Mouse (Mus musculus): ENCODE results near the gene Snx9.

DNA sequence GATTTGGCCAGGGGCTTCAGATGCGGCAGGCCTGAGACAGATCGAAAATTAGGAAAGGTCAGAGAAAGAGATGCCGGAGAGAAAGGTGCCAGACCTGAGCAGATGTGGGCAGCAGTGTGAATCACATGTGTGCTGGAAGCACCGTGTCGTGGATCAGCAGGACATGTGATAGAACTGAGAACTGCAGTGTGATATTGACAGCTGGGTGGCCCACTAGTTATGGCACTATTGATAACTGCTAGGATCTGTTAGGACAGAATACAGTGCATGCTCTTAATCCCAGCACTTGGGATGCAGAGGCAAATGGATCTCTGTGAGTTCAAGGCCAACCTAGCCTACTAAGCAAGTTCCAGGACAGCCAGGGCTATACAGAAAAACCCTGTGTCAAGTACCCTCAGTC, 10.3 kb upstream of the Snx9 start:
- TF ChIP-seq POLR2A (IDR thresholded peaks at IDR 0.05; ENCODE audit: borderline replicate concordance, insufficient read depth, low read length) = no peak
- no peak for TF ChIP-seq CTCF (IDR thresholded peaks at IDR 0.05; ENCODE audit: borderline replicate concordance, insufficient read depth, low read depth, low read length)
